Mouse (Mus musculus): Measurements from ENCODE around the gene Notch3. TPM values are rescaled to one million over a fixed set of nuclear protein-coding genes. Genes with fewer than 3 reads are reported as not detected.

Gene Notch3
- polyA plus RNA-seq (2015; fragmentation: Nextera tagmentation; extraction: Ambion mirVana): 5.8 and 7.3 TPM in 2 replicates

DNA sequence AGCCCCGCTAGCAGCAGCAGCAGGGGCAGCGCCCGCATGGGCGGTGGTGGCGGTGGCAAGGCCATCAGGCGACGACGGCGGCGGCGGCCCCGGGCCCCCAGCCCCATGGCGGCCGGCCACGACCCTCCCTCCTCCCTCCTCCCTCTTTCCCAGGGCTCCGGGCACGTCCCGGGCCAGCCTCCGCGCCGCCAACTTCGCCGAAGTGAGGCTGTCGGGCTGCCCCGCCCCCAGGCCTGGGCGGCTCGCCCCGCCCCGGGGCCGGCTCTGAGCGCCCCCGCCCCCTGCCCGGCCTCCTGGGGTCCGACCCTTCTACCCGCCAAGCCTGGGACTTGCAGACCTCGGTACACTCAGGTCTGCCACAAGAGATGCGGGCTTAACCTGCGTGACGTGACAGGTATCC, at the start of gene Notch3:
Gene Notch3 (minus strand): TSS at position 166 of the 400 bp plus-strand sequence.

GRCm38 (mm10) chr17:32188863-32189636, 22.4 kb upstream of the Notch3 start, which contains the start of gene Ephx3:
Ephx3 (minus strand) TSS chr17:32189549.

Other genes with a start within 250 kb of the Notch3 start
- 32.2 and 38.9 TPM in 2 replicates for gene Rrp1b, start 130.8 kb downstream of the Notch3 start, polyA plus RNA-seq (2015; fragmentation: Nextera tagmentation; extraction: Ambion mirVana)
- gene Hsf2bp, start 130.5 kb downstream of the Notch3 start, polyA plus RNA-seq (2015; fragmentation: Nextera tagmentation; extraction: Ambion mirVana): 0.56 and 0.76 TPM in 2 replicates
- gene Ephx3, start 22.7 kb upstream of the Notch3 start, polyA plus RNA-seq (2015; fragmentation: Nextera tagmentation; extraction: Ambion mirVana): 0.59 and 0.65 TPM in 2 replicates
- 62.3 and 73.1 TPM in 2 replicates for gene Brd4, start 117.9 kb upstream of the Notch3 start, polyA plus RNA-seq (2015; fragmentation: Nextera tagmentation; extraction: Ambion mirVana)
- gene Akap8, start 154.4 kb upstream of the Notch3 start, polyA plus RNA-seq (2015; fragmentation: Nextera tagmentation; extraction: Ambion mirVana): 52.9 and 60.8 TPM in 2 replicates
- gene Akap8l, start 183.8 kb upstream of the Notch3 start, polyA plus RNA-seq (2015; fragmentation: Nextera tagmentation; extraction: Ambion mirVana): 98.6 and 126 TPM in 2 replicates
- 27.1 and 30.0 TPM in 2 replicates for gene Wiz, start 222.6 kb upstream of the Notch3 start, polyA plus RNA-seq (2015; fragmentation: Nextera tagmentation; extraction: Ambion mirVana)
- gene Rasal3, start 236.7 kb upstream of the Notch3 start, polyA plus RNA-seq (2015; fragmentation: Nextera tagmentation; extraction: Ambion mirVana): 0.95 and 1.1 TPM in 2 replicates

All from neural tube, postnatal 0 days (tissue).